Mouse (Mus musculus) hindbrain, embryonic 11.5 days (tissue): ENCODE measurements at regions not wholly inside any gene's neighbourhood (a gene's known extent, or its start where the extent isn't known, plus 50 kb on each side); places are given as distances from the start of the nearest gene placed in this dataset.

Experiments
- ATAC-seq: fragments of 200-750 bp; cut with Nextera tagmentation; 2 replicates; pipeline ENCODE4 v1.8.0; 2017; ENCODE audit warnings: mild to moderate bottlenecking, moderate TSS enrichment, moderate library complexity; ENCODE audit not compliant: low FRiP score
- DNase-seq: peaks from one replicate; pipeline ENCODE4 v3.0.0-alpha.2; 2015; ENCODE audit warnings: low spot score
- H3K27ac ChIP-seq: fragments of 300-500 bp; sonication (generic); 2 replicates; pipeline ENCODE4 v1.5.1; 2014; ENCODE audit warnings: mild to moderate bottlenecking, low read depth, low read length
- H3K27me3 ChIP-seq: fragments of 300-500 bp; sonication (generic); 2 replicates; pipeline ENCODE4 v1.6.1; 2014; ENCODE audit warnings: mild to moderate bottlenecking, low read length, moderate library complexity, mixed read lengths; ENCODE audit not compliant: control insufficient read depth, insufficient read depth
- H3K36me3 ChIP-seq: fragments of 300-500 bp; sonication (generic); 2 replicates; pipeline ENCODE4 v1.6.1; 2014; ENCODE audit warnings: mild to moderate bottlenecking, low read length, moderate library complexity, mixed read lengths; ENCODE audit not compliant: control insufficient read depth, insufficient read depth
- H3K4me1 ChIP-seq: fragments of 300-500 bp; sonication (generic); replicated peaks from 2 replicates; pipeline ENCODE4 v1.6.1; 2014; ENCODE audit warnings: low read length, mixed read lengths; ENCODE audit not compliant: control insufficient read depth, insufficient read depth
- H3K4me2 ChIP-seq: fragments of 300-500 bp; sonication (generic); replicated peaks from 2 replicates; pipeline ENCODE4 v1.6.1; 2014; ENCODE audit warnings: mild to moderate bottlenecking, low read depth, low read length
- H3K4me3 ChIP-seq: fragments of 300-500 bp; sonication (generic); 2 replicates; pipeline ENCODE4 v1.5.1; 2014; ENCODE audit warnings: low read depth, low read length
- H3K9ac ChIP-seq: fragments of 300-500 bp; sonication (generic); 2 replicates; pipeline ENCODE4 v1.6.1; 2014; ENCODE audit warnings: low read depth, low read length
- H3K9me3 ChIP-seq: fragments of 300-500 bp; sonication (generic); 2 replicates; pipeline ENCODE4 v1.6.1; 2016; ENCODE audit warnings: low read length; ENCODE audit not compliant: control insufficient read depth
- WGBS: fragments of 180-500 bp; shearing (Covaris S2); extraction: QIAGEN DNeasy Blood & Tissue Kit; methylation state at CpG from one replicate; pipeline ENCODE4 v1.1.7; 2014; 5-methylcytosine and 5-hydroxymethylcytosine counted together

GRCm38 (mm10) chr6:51150066-51150465 is 282.4 kb upstream of the Nfe2l3 start:
- Histone ChIP-seq H3K4me1 (no peaks in the 10 kb centered on the region), H3K27me3 (no peaks in the 10 kb centered on the region), H3K36me3 (no peaks in the 10 kb centered on the region), H3K9me3 (no peaks in the 10 kb centered on the region), H3K4me2 (no peak overlapping the region), H3K27ac (no peak overlapping the region), H3K4me3 (no peak overlapping the region), H3K9ac (no peak overlapping the region)
- WGBS = 95% methylated on average over 2 of the region's 2 CpGs
- ATAC-seq = no peak
- no peak for DNase-seq

- ATAC-seq = no peak
- 91% methylated on average over 7 of the region's 7 CpGs for WGBS
- H3K4me2 ChIP-seq = no peak overlapping the region
- no peak overlapping the region for H3K9ac ChIP-seq
- no peaks in the 10 kb centered on the region for H3K36me3 ChIP-seq
- H3K4me3 ChIP-seq = no peak overlapping the region
- no peak overlapping the region for H3K27ac ChIP-seq
- no peak for DNase-seq
- no peaks in the 10 kb centered on the region for H3K27me3 ChIP-seq
- H3K9me3 ChIP-seq = no peaks in the 10 kb centered on the region
- H3K4me1 ChIP-seq = no peaks in the 10 kb centered on the region
These were observed 282.0 kb upstream of the Nfe2l3 start for GRCm38 (mm10) chr6:51150486-51150885.

- Histone ChIP-seq H3K9me3 (no peaks in the 10 kb centered on the region), H3K4me1 (no peaks in the 10 kb centered on the region), H3K27me3 (no peaks in the 10 kb centered on the region), H3K36me3 (no peaks in the 10 kb centered on the region), H3K4me2 (no peak overlapping the region), H3K27ac (no peak overlapping the region), H3K4me3 (no peak overlapping the region), H3K9ac (no peak overlapping the region)
- no peak for DNase-seq
- ATAC-seq = no peak
- 84% methylated on average over 2 of the region's 2 CpGs for WGBS
These were observed 281.6 kb upstream of the Nfe2l3 start for GRCm38 (mm10) chr6:51150916-51151315.

GRCm38 (mm10) chr6:51156836-51157370 is 275.6 kb upstream of the Nfe2l3 start:
- H3K4me1 ChIP-seq = no peaks in the 10 kb centered on the region
- no peak overlapping the region for H3K4me3 ChIP-seq
- H3K9me3 ChIP-seq = no peaks in the 10 kb centered on the region
- H3K36me3 ChIP-seq = no peaks in the 10 kb centered on the region
- H3K27ac ChIP-seq = no peak overlapping the region
- no peak overlapping the region for H3K9ac ChIP-seq
- no peak overlapping the region for H3K4me2 ChIP-seq
- 67% methylated on average over 8 of the region's 8 CpGs for WGBS
- no peaks in the 10 kb centered on the region for H3K27me3 ChIP-seq
- DNase-seq (no peak), ATAC-seq (no peak)

GRCm38 (mm10) chr6:51161149-51161548 is 271.3 kb upstream of the Nfe2l3 start:
- Histone ChIP-seq H3K36me3 (no peaks in the 10 kb centered on the region), H3K4me3 (no peak overlapping the region), H3K27ac (no peak overlapping the region), H3K9me3 (no peaks in the 10 kb centered on the region), H3K27me3 (no peaks in the 10 kb centered on the region), H3K4me2 (no peak overlapping the region), H3K4me1 (no peaks in the 10 kb centered on the region), H3K9ac (no peak overlapping the region)
- 74% methylated on average over 6 of the region's 6 CpGs for WGBS
- ATAC-seq (no peak), DNase-seq (no peak)

- no peak for ATAC-seq
- Histone ChIP-seq H3K9ac (no peak overlapping the region), H3K36me3 (no peaks in the 10 kb centered on the region), H3K4me3 (no peak overlapping the region), H3K4me1 (no peaks in the 10 kb centered on the region), H3K9me3 (no peaks in the 10 kb centered on the region), H3K27ac (no peak overlapping the region), H3K27me3 (no peaks in the 10 kb centered on the region), H3K4me2 (no peak overlapping the region)
- DNase-seq = no peak
- WGBS = 72% methylated on average over 14 of the region's 14 CpGs
These were observed 270.0 kb upstream of the Nfe2l3 start for GRCm38 (mm10) chr6:51162208-51163082.

GRCm38 (mm10) chr6:51163266-51163665 is 269.2 kb upstream of the Nfe2l3 start:
- Histone ChIP-seq H3K27me3 (no peaks in the 10 kb centered on the region), H3K9ac (no peak overlapping the region), H3K4me2 (no peak overlapping the region), H3K4me1 (no peaks in the 10 kb centered on the region), H3K9me3 (no peaks in the 10 kb centered on the region), H3K36me3 (no peaks in the 10 kb centered on the region), H3K4me3 (no peak overlapping the region), H3K27ac (no peak overlapping the region)
- WGBS = 71% methylated on average over 5 of the region's 5 CpGs
- DNase-seq (no peak), ATAC-seq (no peak)

GRCm38 (mm10) chr6:51163882-51164281 is 268.6 kb upstream of the Nfe2l3 start:
- H3K27me3 ChIP-seq = no peaks in the 10 kb centered on the region
- no peak overlapping the region for H3K9ac ChIP-seq
- no peak overlapping the region for H3K4me3 ChIP-seq
- H3K36me3 ChIP-seq = no peaks in the 10 kb centered on the region
- no peak overlapping the region for H3K27ac ChIP-seq
- H3K4me1 ChIP-seq = 0 out of 2 replicates have a peak, but pooled peaks cover 2% of the 10 kb centered on the region
- 75% methylated on average over 4 of the region's 4 CpGs for WGBS
- ATAC-seq = no peak
- H3K9me3 ChIP-seq = no peaks in the 10 kb centered on the region
- H3K4me2 ChIP-seq = no peak overlapping the region
- DNase-seq = no peak

GRCm38 (mm10) chr6:51167028-51167427 is 265.4 kb upstream of the Nfe2l3 start:
- H3K27ac ChIP-seq = no peak overlapping the region
- H3K4me2 ChIP-seq = no peak overlapping the region
- ATAC-seq (no peak), DNase-seq (no peak)
- 83% methylated on average over 5 of the region's 5 CpGs for WGBS
- peaks cover 4% of the 10 kb centered on the region; the same call in 1 of the 2 replicates for H3K4me1 ChIP-seq
- no peak overlapping the region for H3K9ac ChIP-seq
- H3K4me3 ChIP-seq = no peak overlapping the region
- no peaks in the 10 kb centered on the region for H3K27me3 ChIP-seq
- H3K9me3 ChIP-seq = no peaks in the 10 kb centered on the region
- H3K36me3 ChIP-seq = no peaks in the 10 kb centered on the region
